Mouse (Mus musculus) granulocyte monocyte progenitor cell, adult 5-6 weeks (primary cell): ENCODE data around the gene Macrod2. TPM values are rescaled to one million over a fixed set of nuclear protein-coding genes. Genes with fewer than 3 reads are reported as not detected.

Source experiments
- ATAC-seq: replicated peaks from 2 replicates; pipeline ENCODE4 v1.8.0; 2016; ENCODE audit warnings: mild to moderate bottlenecking, moderate TSS enrichment, inconsistent platforms; ENCODE audit not compliant: poor library complexity, severe bottlenecking
- total RNA-seq, 2 experiments: library from RNA; stranded (forward) in 1 of 2; stranded (reverse) in 1 of 2; fragments of 200-712, 200-1000 nt in 1 of 2; fragments of >200 nt in 1 of 2; fragmentation: Nextera tagmentation in 1 of 2; gene quantifications; 2 replicates each; pipeline ENCODE4 v1.2.3; 2014 to 2017

Gene Macrod2
- total RNA-seq, 2 experiments from 2014 or later, result 3.0 to 6.8 TPM

GRCm38 (mm10) chr2:140549286-140549685, 154.2 kb downstream of the Macrod2 start:
- no peak for ATAC-seq

- ATAC-seq, result no peak
Observed at GRCm38 (mm10) chr2:140561426-140561825, 166.3 kb downstream of the Macrod2 start.

GRCm38 (mm10) chr2:140570874-140571273, 175.8 kb downstream of the Macrod2 start:
- ATAC-seq, result no peak

- ATAC-seq, result no peak
Observed at GRCm38 (mm10) chr2:140592537-140593261, 197.6 kb downstream of the Macrod2 start.

GRCm38 (mm10) chr2:140596906-140597305, 201.8 kb downstream of the Macrod2 start:
- no peak for ATAC-seq

- ATAC-seq, result no peak
Observed at GRCm38 (mm10) chr2:140615451-140615850, 220.3 kb downstream of the Macrod2 start.

- ATAC-seq, result no peak
Observed at GRCm38 (mm10) chr2:140621730-140622337, 226.7 kb downstream of the Macrod2 start.

GRCm38 (mm10) chr2:140653481-140653880, 258.4 kb downstream of the Macrod2 start:
- no peak for ATAC-seq

GRCm38 (mm10) chr2:140653978-140654377, 258.9 kb downstream of the Macrod2 start:
- ATAC-seq, result no peak

- no peak for ATAC-seq
Observed at GRCm38 (mm10) chr2:140662673-140663072, 267.6 kb downstream of the Macrod2 start.

GRCm38 (mm10) chr2:140664381-140664780, 269.3 kb downstream of the Macrod2 start:
- no peak for ATAC-seq

GRCm38 (mm10) chr2:140666846-140667245, 271.7 kb downstream of the Macrod2 start:
- no peak for ATAC-seq

- ATAC-seq, result no peak
Observed at GRCm38 (mm10) chr2:140667261-140668047, 272.3 kb downstream of the Macrod2 start.

- ATAC-seq, result peak; percentile 30; the same call in 1 of the 2 replicates
Observed at GRCm38 (mm10) chr2:140668311-140668710, 273.2 kb downstream of the Macrod2 start.

GRCm38 (mm10) chr2:140669081-140669480, 274.0 kb downstream of the Macrod2 start:
- no peak for ATAC-seq

GRCm38 (mm10) chr2:140669786-140670185, 274.7 kb downstream of the Macrod2 start:
- ATAC-seq, result no peak

- no peak for ATAC-seq
Observed at GRCm38 (mm10) chr2:140670457-140670856, 275.3 kb downstream of the Macrod2 start.

GRCm38 (mm10) chr2:140670963-140671702, 276.0 kb downstream of the Macrod2 start, which contains the start of gene Flrt3:
TSS of gene Flrt3 (minus strand) at chr2:140671469.
- ATAC-seq, result peak; percentile 99

GRCm38 (mm10) chr2:140673466-140673865, 278.4 kb downstream of the Macrod2 start:
- ATAC-seq, result no peak

GRCm38 (mm10) chr2:140676728-140677127, 281.6 kb downstream of the Macrod2 start:
- no peak for ATAC-seq
